Mouse (Mus musculus): ENCODE measurements around the gene Ccdc157. TPM values are rescaled to one million over a fixed set of nuclear protein-coding genes. Genes with fewer than 3 reads are reported as not detected.

Ccdc157 gene
- polyA plus RNA-seq, 1 experiment from 2014 or later = 0.47 TPM

GRCm38 (mm10) chr11:4182061-4182460 is 22.0 kb upstream of the Ccdc157 start:
- no peak overlapping the region for H3K9ac ChIP-seq
- no peaks in the 10 kb centered on the region for H3K9me3 ChIP-seq (replicated peaks)
- no peak overlapping the region for H3K4me3 ChIP-seq (replicated peaks)
- peaks cover 62% of the 10 kb centered on the region for H3K36me3 ChIP-seq (replicated peaks)
- no peaks in the 10 kb centered on the region for H3K27me3 ChIP-seq
- no peak overlapping the region for H3K4me2 ChIP-seq
- no peak overlapping the region for H3K27ac ChIP-seq (replicated peaks)
- ATAC-seq (ENCODE audit: insufficient read depth) = no peak
- peaks cover 6% of the 10 kb centered on the region for H3K4me1 ChIP-seq (replicated peaks)
- 39% methylated on average over 1 of the region's 1 CpGs for WGBS (ENCODE audit: insufficient replicate concordance)

GRCm38 (mm10) chr11:4177716-4178115 is 17.6 kb upstream of the Ccdc157 start:
- no peak overlapping the region for H3K27ac ChIP-seq (replicated peaks)
- H3K4me3 ChIP-seq (replicated peaks) = no peak overlapping the region
- peaks cover 99% of the 10 kb centered on the region for H3K36me3 ChIP-seq (replicated peaks)
- WGBS (ENCODE audit: insufficient replicate concordance) = 78% methylated on average over 4 of the region's 4 CpGs
- no peaks in the 10 kb centered on the region for H3K4me1 ChIP-seq (replicated peaks)
- no peaks in the 10 kb centered on the region for H3K9me3 ChIP-seq (replicated peaks)
- no peak for ATAC-seq (ENCODE audit: insufficient read depth)
- no peaks in the 10 kb centered on the region for H3K27me3 ChIP-seq
- H3K9ac ChIP-seq = no peak overlapping the region
- H3K4me2 ChIP-seq = no peak overlapping the region

GRCm38 (mm10) chr11:4174586-4174985 is 14.5 kb upstream of the Ccdc157 start:
- Histone ChIP-seq H3K27ac (replicated peaks) (no peak overlapping the region), H3K9ac (no peak overlapping the region), H3K4me1 (replicated peaks) (no peaks in the 10 kb centered on the region), H3K4me3 (replicated peaks) (no peak overlapping the region), H3K9me3 (replicated peaks) (no peaks in the 10 kb centered on the region), H3K27me3 (no peaks in the 10 kb centered on the region), H3K4me2 (no peak overlapping the region), H3K36me3 (replicated peaks) (peaks cover 100% of the 10 kb centered on the region)
- WGBS (ENCODE audit: insufficient replicate concordance) = 89% methylated on average over 5 of the region's 5 CpGs
- no peak for ATAC-seq (ENCODE audit: insufficient read depth)

GRCm38 (mm10) chr11:4166467-4167090 is 6.5 kb upstream of the Ccdc157 start:
- peaks cover 99% of the 10 kb centered on the region for H3K36me3 ChIP-seq (replicated peaks)
- WGBS (ENCODE audit: insufficient replicate concordance) = 69% methylated on average over 7 of the region's 7 CpGs
- H3K27ac ChIP-seq (replicated peaks) = no peak overlapping the region
- H3K4me1 ChIP-seq (replicated peaks) = peaks cover 30% of the 10 kb centered on the region
- ATAC-seq (ENCODE audit: insufficient read depth) = no peak
- no peaks in the 10 kb centered on the region for H3K27me3 ChIP-seq
- H3K9ac ChIP-seq = no peak overlapping the region
- no peak overlapping the region for H3K4me2 ChIP-seq
- H3K4me3 ChIP-seq (replicated peaks) = no peak overlapping the region
- no peaks in the 10 kb centered on the region for H3K9me3 ChIP-seq (replicated peaks)

- peaks cover 44% of the 10 kb centered on the region for H3K4me1 ChIP-seq (replicated peaks)
- no peak overlapping the region for H3K4me3 ChIP-seq (replicated peaks)
- peaks cover 87% of the 10 kb centered on the region for H3K36me3 ChIP-seq (replicated peaks)
- no peak overlapping the region for H3K9ac ChIP-seq
- H3K27me3 ChIP-seq = no peaks in the 10 kb centered on the region
- no peak overlapping the region for H3K4me2 ChIP-seq
- H3K9me3 ChIP-seq (replicated peaks) = no peaks in the 10 kb centered on the region
- H3K27ac ChIP-seq (replicated peaks) = no peak overlapping the region
- 84% methylated on average over 2 of the region's 2 CpGs for WGBS (ENCODE audit: insufficient replicate concordance)
- no peak for ATAC-seq (ENCODE audit: insufficient read depth)
These were observed 4.6 kb upstream of the Ccdc157 start for GRCm38 (mm10) chr11:4164701-4165100.

- Histone ChIP-seq H3K4me1 (replicated peaks) (peaks cover 45% of the 10 kb centered on the region), H3K4me2 (peak overlapping the region; percentile 85), H3K27ac (replicated peaks) (peak overlapping the region; percentile 84), H3K9ac (peak overlapping the region; percentile 81), H3K9me3 (replicated peaks) (no peaks in the 10 kb centered on the region), H3K27me3 (no peaks in the 10 kb centered on the region), H3K4me3 (replicated peaks) (peak overlapping the region; percentile 92), H3K36me3 (replicated peaks) (peaks cover 50% of the 10 kb centered on the region)
- ATAC-seq (ENCODE audit: insufficient read depth) = peak; percentile 17; the same call in 1 of the 2 replicates
- 2% methylated on average over 15 of the region's 15 CpGs for WGBS (ENCODE audit: insufficient replicate concordance)
These were observed 826 bp upstream of the Ccdc157 start for GRCm38 (mm10) chr11:4160758-4161480.

- ATAC-seq (ENCODE audit: insufficient read depth) = no peak
- Histone ChIP-seq H3K4me2 (no peak overlapping the region), H3K4me3 (replicated peaks) (no peak overlapping the region), H3K4me1 (replicated peaks) (peaks cover 35% of the 10 kb centered on the region), H3K27ac (replicated peaks) (no peak overlapping the region), H3K9me3 (replicated peaks) (no peaks in the 10 kb centered on the region), H3K27me3 (no peaks in the 10 kb centered on the region), H3K36me3 (replicated peaks) (peaks cover 28% of the 10 kb centered on the region), H3K9ac (no peak overlapping the region)
- WGBS (ENCODE audit: insufficient replicate concordance) = 74% methylated on average over 3 of the region's 3 CpGs
These were observed 1.4 kb downstream of the Ccdc157 start for GRCm38 (mm10) chr11:4158676-4159075.

- Histone ChIP-seq H3K36me3 (replicated peaks) (no peaks in the 10 kb centered on the region), H3K27ac (replicated peaks) (no peak overlapping the region), H3K4me1 (replicated peaks) (peaks cover 14% of the 10 kb centered on the region), H3K4me3 (replicated peaks) (no peak overlapping the region), H3K9me3 (replicated peaks) (no peaks in the 10 kb centered on the region), H3K4me2 (no peak overlapping the region), H3K9ac (no peak overlapping the region), H3K27me3 (no peaks in the 10 kb centered on the region)
- 20% methylated on average over 5 of the region's 5 CpGs for WGBS (ENCODE audit: insufficient replicate concordance)
- ATAC-seq (ENCODE audit: insufficient read depth) = no peak
These were observed 4.5 kb downstream of the Ccdc157 start for GRCm38 (mm10) chr11:4155641-4156040.

- H3K27me3 ChIP-seq = no peaks in the 10 kb centered on the region
These were observed 6.4 kb downstream of the Ccdc157 start for GRCm38 (mm10) chr11:4153694-4154093.

GRCm38 (mm10) chr11:4149886-4150285 is 10.2 kb downstream of the Ccdc157 start:
- H3K9ac ChIP-seq = no peak overlapping the region
- H3K9me3 ChIP-seq (replicated peaks) = no peaks in the 10 kb centered on the region
- no peak overlapping the region for H3K4me2 ChIP-seq
- H3K27me3 ChIP-seq = no peaks in the 10 kb centered on the region
- 70% methylated on average over 6 of the region's 6 CpGs for WGBS (ENCODE audit: insufficient replicate concordance)
- no peak overlapping the region for H3K4me3 ChIP-seq (replicated peaks)
- no peak for ATAC-seq (ENCODE audit: insufficient read depth)
- H3K27ac ChIP-seq (replicated peaks) = no peak overlapping the region
- no peaks in the 10 kb centered on the region for H3K4me1 ChIP-seq (replicated peaks)
- no peaks in the 10 kb centered on the region for H3K36me3 ChIP-seq (replicated peaks)

More at GRCm38 (mm10) chr11:4153694-4154093, 6.4 kb downstream of the Ccdc157 start:
- no peaks in the 10 kb centered on the region for H3K36me3 ChIP-seq (replicated peaks)
- 69% methylated on average over 7 of the region's 7 CpGs for WGBS (ENCODE audit: insufficient replicate concordance)
- no peak overlapping the region for H3K9ac ChIP-seq
- no peak overlapping the region for H3K27ac ChIP-seq (replicated peaks)
- H3K4me2 ChIP-seq = no peak overlapping the region
- ATAC-seq (ENCODE audit: insufficient read depth) = no peak
- H3K9me3 ChIP-seq (replicated peaks) = no peaks in the 10 kb centered on the region
- no peak overlapping the region for H3K4me3 ChIP-seq (replicated peaks)
- peaks cover 2% of the 10 kb centered on the region for H3K4me1 ChIP-seq (replicated peaks)

GRCm38 (mm10) chr11:4148536-4149156 is 11.4 kb downstream of the Ccdc157 start:
- Histone ChIP-seq H3K27me3 (no peaks in the 10 kb centered on the region), H3K9ac (no peak overlapping the region), H3K9me3 (replicated peaks) (no peaks in the 10 kb centered on the region), H3K4me3 (replicated peaks) (no peak overlapping the region), H3K27ac (replicated peaks) (no peak overlapping the region), H3K4me1 (replicated peaks) (no peaks in the 10 kb centered on the region), H3K4me2 (no peak overlapping the region), H3K36me3 (replicated peaks) (no peaks in the 10 kb centered on the region)
- WGBS (ENCODE audit: insufficient replicate concordance) = 74% methylated on average over 9 of the region's 9 CpGs
- ATAC-seq (ENCODE audit: insufficient read depth) = no peak

Measured in liver, embryonic 15.5 days (tissue).